Mouse (Mus musculus) kidney, postnatal 0 days (tissue): ENCODE measurements at regions not wholly inside any gene's neighbourhood (a gene's known extent, or its start where the extent isn't known, plus 50 kb on each side); places are given as distances from the start of the nearest gene placed in this dataset.

ENCODE experiments used
- ATAC-seq: fragments of 200-750 bp; cut with Nextera tagmentation; replicated peaks from 2 replicates; pipeline ENCODE4 v1.8.0; 2017; ENCODE audit warnings: low read depth, moderate number of reproducible peaks, moderate TSS enrichment, moderate library complexity; ENCODE audit not compliant: low FRiP score
- DNase-seq: peaks from one replicate; pipeline ENCODE4 v3.0.0-alpha.2; 2016; ENCODE audit warnings: low spot score
- H3K27ac ChIP-seq: fragments of 300-500 bp; sonication (generic); 2 replicates; pipeline ENCODE4 v1.5.1; 2014; ENCODE audit warnings: mild to moderate bottlenecking
- H3K27me3 ChIP-seq: fragments of 300-500 bp; sonication (generic); 2 replicates; pipeline ENCODE4 v1.6.1; 2014; ENCODE audit warnings: low read length, mixed read lengths; ENCODE audit not compliant: insufficient read depth
- H3K36me3 ChIP-seq: fragments of 300-500 bp; sonication (generic); 2 replicates; pipeline ENCODE4 v1.6.1; 2014; ENCODE audit warnings: low read length, mixed read lengths; ENCODE audit not compliant: insufficient read depth
- H3K4me1 ChIP-seq: fragments of 300-500 bp; sonication (generic); replicated peaks from 2 replicates; pipeline ENCODE4 v1.6.1; 2014; ENCODE audit warnings: antibody characterized with exemption, low read length, mixed read lengths; ENCODE audit not compliant: insufficient read depth
- H3K4me2 ChIP-seq: fragments of 300-500 bp; sonication (generic); 2 replicates; pipeline ENCODE4 v1.6.1; 2014; ENCODE audit warnings: mild to moderate bottlenecking, low read length, moderate library complexity, mixed read lengths
- H3K4me3 ChIP-seq: fragments of 300-500 bp; sonication (generic); replicated peaks from 2 replicates; pipeline ENCODE4 v1.5.1; 2014; ENCODE audit warnings: low read depth, low read length
- H3K9ac ChIP-seq: fragments of 300-500 bp; sonication (generic); 2 replicates; pipeline ENCODE4 v1.6.1; 2014; ENCODE audit warnings: low read depth, low read length
- H3K9me3 ChIP-seq: fragments of 300-500 bp; sonication (generic); replicated peaks from 2 replicates; pipeline ENCODE4 v1.6.1; 2016; ENCODE audit warnings: low read length, inconsistent platforms, mixed read lengths
- CTCF ChIP-seq: IDR thresholded peaks from 2 replicates; pipeline ENCODE4 v1.5.1; 2016; ENCODE audit warnings: antibody characterized with exemption, low read depth, mild to moderate bottlenecking, moderate library complexity
- WGBS: fragments of 180-500 bp; shearing (Covaris S2); extraction: QIAGEN DNeasy Blood & Tissue Kit; methylation state at CpG from one replicate; pipeline ENCODE4 v1.1.7; 2014; 5-methylcytosine and 5-hydroxymethylcytosine counted together

GRCm38 (mm10) chr5:78993258-78993657 is 1585.4 kb upstream of the Igfbp7 start:
- no peaks in the 10 kb centered on the region for H3K27me3 ChIP-seq
- 68% methylated on average over 3 of the region's 3 CpGs for WGBS
- no peak overlapping the region for H3K4me3 ChIP-seq

DNA sequence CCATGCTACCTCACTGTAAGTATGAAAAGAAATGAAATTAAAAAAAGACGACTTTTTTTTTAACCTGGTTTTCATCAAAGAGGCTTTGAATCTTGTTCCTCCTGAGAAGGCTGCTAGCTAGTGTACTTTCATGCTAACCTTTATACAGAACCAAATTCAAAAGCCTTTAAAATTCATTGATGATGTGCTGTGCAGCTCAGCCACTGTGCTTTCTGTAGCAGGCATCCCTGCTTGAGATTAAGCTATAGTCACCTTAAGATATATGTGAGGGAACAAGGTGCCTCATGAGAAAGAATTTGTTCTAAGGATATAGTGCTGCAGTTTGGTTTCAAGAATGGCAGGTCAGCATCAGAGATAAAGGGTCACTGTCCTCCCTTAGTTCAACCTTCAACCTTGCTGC is 1581.9 kb upstream of the Igfbp7 start:
- Histone ChIP-seq H3K9me3 (no peaks in the 10 kb centered on the region), H3K9ac (no peak overlapping the region), H3K4me3 (no peak overlapping the region), H3K4me2 (no peak overlapping the region), H3K27ac (no peak overlapping the region), H3K4me1 (no peaks in the 10 kb centered on the region), H3K27me3 (no peaks in the 10 kb centered on the region), H3K36me3 (no peaks in the 10 kb centered on the region)
- no peak for TF ChIP-seq CTCF
- ATAC-seq (no peak), DNase-seq (no peak)
- WGBS = 73% methylated on average over 1 of the region's 1 CpGs

More at GRCm38 (mm10) chr5:78993258-78993657, 1585.4 kb upstream of the Igfbp7 start:
- ATAC-seq (no peak), DNase-seq (no peak)
- Histone ChIP-seq H3K9ac (no peak overlapping the region), H3K4me2 (no peak overlapping the region), H3K36me3 (no peaks in the 10 kb centered on the region), H3K27ac (no peak overlapping the region), H3K9me3 (no peaks in the 10 kb centered on the region), H3K4me1 (no peaks in the 10 kb centered on the region)
- TF ChIP-seq CTCF = no peak

DNA sequence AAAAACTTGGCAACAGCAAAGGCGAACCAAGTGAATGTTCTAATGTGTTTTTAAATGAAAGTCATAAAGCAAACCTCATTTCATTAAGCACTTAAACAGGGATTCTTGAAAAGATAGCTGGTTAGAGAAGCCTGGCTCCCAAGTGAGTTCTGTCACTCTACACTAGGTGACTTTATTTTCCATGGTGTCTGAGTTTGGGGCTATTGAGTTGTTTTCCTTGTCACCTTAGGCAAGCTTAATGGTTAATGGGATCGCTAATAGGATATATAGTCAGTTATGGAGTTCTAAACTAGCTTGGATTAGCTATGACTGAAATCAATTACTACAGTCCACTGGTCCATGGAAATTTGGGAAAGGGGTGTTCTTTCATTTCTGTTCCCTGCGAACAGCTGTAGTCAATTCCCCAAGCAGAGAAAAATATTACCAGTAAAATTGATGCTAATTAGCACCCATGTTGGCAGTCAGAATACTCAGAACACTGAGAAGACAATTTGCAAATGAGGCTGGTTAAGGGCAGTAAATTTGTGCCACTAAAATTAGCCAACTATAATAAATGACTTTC is 1568.7 kb upstream of the Igfbp7 start:
- ATAC-seq (no peak), DNase-seq (no peak)
- Histone ChIP-seq H3K4me3 (no peak overlapping the region), H3K4me2 (no peak overlapping the region), H3K36me3 (no peaks in the 10 kb centered on the region), H3K4me1 (no peaks in the 10 kb centered on the region), H3K27ac (no peak overlapping the region), H3K9me3 (no peaks in the 10 kb centered on the region), H3K9ac (no peak overlapping the region), H3K27me3 (no peaks in the 10 kb centered on the region)
- TF ChIP-seq CTCF = no peak
- 64% methylated on average over 3 of the region's 3 CpGs for WGBS

GRCm38 (mm10) chr5:78945702-78946101 is 1537.9 kb upstream of the Igfbp7 start:
- no peak for DNase-seq
- Histone ChIP-seq H3K4me1 (no peaks in the 10 kb centered on the region), H3K27me3 (no peaks in the 10 kb centered on the region), H3K4me3 (no peak overlapping the region), H3K9me3 (no peaks in the 10 kb centered on the region), H3K4me2 (no peak overlapping the region), H3K36me3 (no peaks in the 10 kb centered on the region), H3K27ac (no peak overlapping the region), H3K9ac (no peak overlapping the region)
- no peak for ATAC-seq
- TF ChIP-seq CTCF = no peak

- no peak for TF ChIP-seq CTCF
- WGBS = 34% methylated on average over 3 of the region's 3 CpGs
- no peak overlapping the region for H3K4me2 ChIP-seq
- ATAC-seq (no peak), DNase-seq (peak; percentile 16)
- H3K4me3 ChIP-seq = no peak overlapping the region
- no peaks in the 10 kb centered on the region for H3K9me3 ChIP-seq
- no peak overlapping the region for H3K27ac ChIP-seq
- H3K9ac ChIP-seq = no peak overlapping the region
- no peaks in the 10 kb centered on the region for H3K27me3 ChIP-seq
- H3K4me1 ChIP-seq = no peaks in the 10 kb centered on the region
- no peaks in the 10 kb centered on the region for H3K36me3 ChIP-seq
Measured at GRCm38 (mm10) chr5:78921860-78922610, 1514.2 kb upstream of the Igfbp7 start.

GRCm38 (mm10) chr5:78900128-78900527 is 1492.3 kb upstream of the Igfbp7 start:
- DNase-seq = no peak
- Histone ChIP-seq H3K9ac (no peak overlapping the region), H3K27ac (no peak overlapping the region), H3K9me3 (no peaks in the 10 kb centered on the region), H3K4me3 (no peak overlapping the region), H3K36me3 (no peaks in the 10 kb centered on the region), H3K4me1 (no peaks in the 10 kb centered on the region), H3K4me2 (no peak overlapping the region), H3K27me3 (no peaks in the 10 kb centered on the region)
- WGBS = 64% methylated on average over 3 of the region's 3 CpGs
- ATAC-seq = no peak
- no peak for TF ChIP-seq CTCF
